Mouse (Mus musculus): ENCODE results near the gene Rgs10.

Gene Rgs10

DNA sequence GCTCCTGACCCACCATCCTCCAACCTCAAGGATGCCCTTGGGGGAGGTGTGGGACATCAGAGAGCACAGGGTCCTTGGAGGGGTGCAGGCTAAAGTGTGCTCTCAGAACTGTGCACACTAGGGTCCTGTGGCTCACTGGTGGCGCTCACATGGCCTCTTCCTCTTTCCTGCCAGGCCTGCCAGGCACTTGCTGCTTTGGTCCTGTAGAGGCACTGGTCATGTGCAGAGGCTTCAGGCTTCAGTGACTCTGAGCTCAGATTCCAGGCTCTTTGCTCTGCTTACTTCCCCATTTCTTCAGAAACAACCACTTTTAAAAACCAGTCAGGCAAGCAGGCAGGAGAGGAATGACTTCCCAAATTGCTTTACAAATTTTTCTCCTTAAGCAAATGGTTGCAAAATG lies 85.7 kb downstream of the Rgs10 start:
- DNase-seq: peak; percentile 52

- no peak for DNase-seq
Observed at GRCm38 (mm10) chr7:128330981-128331380, 87.6 kb downstream of the Rgs10 start.

- no peak for DNase-seq
Observed at GRCm38 (mm10) chr7:128324977-128325376, 93.6 kb downstream of the Rgs10 start.
